Mouse (Mus musculus) limb, embryonic 13.5 days (tissue): Measurements from ENCODE around the gene Fpgs. TPM values are rescaled to one million over a fixed set of nuclear protein-coding genes. Genes with fewer than 3 reads are reported as not detected.

Source experiments
- ATAC-seq: fragments of 200-750 bp; cut with Nextera tagmentation; 2 replicates; pipeline ENCODE4 v1.8.0; 2017; ENCODE audit warnings: low read depth, moderate number of reproducible peaks, moderate TSS enrichment; ENCODE audit not compliant: low FRiP score
- H3K27ac ChIP-seq: fragments of 300-500 bp; sonication (generic); 2 replicates; pipeline ENCODE4 v1.5.1; 2015; ENCODE audit warnings: inconsistent platforms, mild to moderate bottlenecking, moderate library complexity
- H3K27me3 ChIP-seq: fragments of 300-500 bp; sonication (generic); 2 replicates; pipeline ENCODE4 v1.6.1; 2015; ENCODE audit warnings: mild to moderate bottlenecking, inconsistent platforms
- H3K36me3 ChIP-seq: fragments of 300-500 bp; sonication (generic); 2 replicates; pipeline ENCODE4 v1.6.1; 2015; ENCODE audit warnings: inconsistent platforms, mild to moderate bottlenecking, moderate library complexity
- H3K4me1 ChIP-seq: fragments of 300-500 bp; sonication (generic); 2 replicates; pipeline ENCODE4 v1.6.1; 2015; ENCODE audit warnings: inconsistent platforms
- H3K4me2 ChIP-seq: fragments of 300-500 bp; sonication (generic); replicated peaks from 2 replicates; pipeline ENCODE4 v1.6.1; 2015; ENCODE audit warnings: inconsistent platforms, mild to moderate bottlenecking, moderate library complexity
- H3K4me3 ChIP-seq: fragments of 300-500 bp; sonication (generic); 2 replicates; pipeline ENCODE4 v1.5.1; 2015; ENCODE audit warnings: moderate library complexity, mild to moderate bottlenecking, inconsistent platforms
- H3K9ac ChIP-seq: fragments of 300-500 bp; sonication (generic); 2 replicates; pipeline ENCODE4 v1.6.1; 2015; ENCODE audit warnings: mild to moderate bottlenecking, inconsistent platforms
- H3K9me3 ChIP-seq: fragments of 300-500 bp; sonication (generic); 2 replicates; pipeline ENCODE4 v1.6.1; 2016; ENCODE audit warnings: inconsistent platforms
- WGBS: fragments of 180-500 bp; shearing (Covaris S2); methylation state at CpG from one replicate; pipeline ENCODE4 v1.1.7; 2015; 5-methylcytosine and 5-hydroxymethylcytosine counted together
- polyA plus RNA-seq: library from polyadenylated mRNA; unstranded; fragments of >200 nt; fragmentation: Nextera tagmentation; extraction: Ambion mirVana; gene quantifications from 2 replicates; pipeline ENCODE4 v1.2.1, GENCODE M21; 2015

Gene Fpgs
- polyA plus RNA-seq, 1 experiment from 2014 or later: 35.4 TPM

GRCm38 (mm10) chr2:32722581-32722980 lies 18.6 kb upstream of the Fpgs start:
- no peak overlapping the region for H3K4me2 ChIP-seq

GRCm38 (mm10) chr2:32722046-32722445 lies 18.1 kb upstream of the Fpgs start:
- no peaks in the 10 kb centered on the region for H3K9me3 ChIP-seq
- no peaks in the 10 kb centered on the region for H3K36me3 ChIP-seq
- no peak overlapping the region; the same call in 1 of the 2 replicates for H3K9ac ChIP-seq
- WGBS: 61% methylated on average over 6 of the region's 6 CpGs
- peaks cover 25% of the 10 kb centered on the region for H3K4me1 ChIP-seq
- H3K27ac ChIP-seq: no peak overlapping the region
- H3K4me3 ChIP-seq: no peak overlapping the region
- no peaks in the 10 kb centered on the region for H3K27me3 ChIP-seq
- peak overlapping the region; percentile 44 for H3K4me2 ChIP-seq
- ATAC-seq: no peak

More at GRCm38 (mm10) chr2:32722581-32722980, 18.6 kb upstream of the Fpgs start:
- Histone ChIP-seq H3K36me3 (no peaks in the 10 kb centered on the region), H3K27me3 (no peaks in the 10 kb centered on the region), H3K9me3 (no peaks in the 10 kb centered on the region), H3K4me3 (no peak overlapping the region), H3K27ac (no peak overlapping the region), H3K4me1 (peaks cover 26% of the 10 kb centered on the region), H3K9ac (no peak overlapping the region)
- ATAC-seq: no peak
- WGBS: 67% methylated on average over 3 of the region's 3 CpGs

GRCm38 (mm10) chr2:32720681-32721229 lies 16.8 kb upstream of the Fpgs start, which contains the start of gene Sh2d3c:
Sh2d3c (plus strand) TSS chr2:32721055.
- 0 out of 2 replicates have a peak, but pooled peaks have one; percentile 12 for ATAC-seq
- WGBS: 47% methylated on average over 8 of the region's 8 CpGs
- peak within 1 kb of the TSS; percentile 43 for H3K9ac ChIP-seq
- peak within 1 kb of the TSS; percentile 44 for H3K4me2 ChIP-seq
- H3K36me3 ChIP-seq: no peaks in the 10 kb centered on the region
- no peaks in the 10 kb centered on the region for H3K27me3 ChIP-seq
- peaks cover 23% of the 10 kb centered on the region for H3K4me1 ChIP-seq
- no peaks in the 10 kb centered on the region for H3K9me3 ChIP-seq
- H3K4me3 ChIP-seq: peak within 1 kb of the TSS; percentile 18; the same call in 1 of the 2 replicates
- peak within 1 kb of the TSS; percentile 16; the same call in 1 of the 2 replicates for H3K27ac ChIP-seq

DNA sequence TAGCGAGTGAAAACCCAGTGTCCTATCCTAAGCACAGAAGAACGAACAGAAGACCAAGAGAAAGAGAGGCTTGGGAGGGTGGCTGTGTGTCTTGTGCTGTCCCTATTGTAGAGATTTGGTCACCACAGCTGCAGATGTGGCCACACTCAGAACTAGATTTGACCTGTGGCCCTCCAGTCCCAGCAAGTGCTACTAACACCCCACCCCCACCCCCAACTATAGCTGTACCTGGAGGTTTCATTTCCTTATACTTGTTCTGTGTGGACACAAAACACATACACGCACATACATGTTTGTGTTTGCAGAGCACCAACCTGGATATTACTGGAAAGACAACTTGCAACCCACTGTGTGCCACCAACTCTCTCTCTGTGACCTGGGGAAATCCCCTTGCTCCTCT lies 16.1 kb upstream of the Fpgs start:
- Histone ChIP-seq H3K9me3 (no peaks in the 10 kb centered on the region), H3K9ac (no peak overlapping the region), H3K4me2 (no peak overlapping the region), H3K4me1 (peaks cover 23% of the 10 kb centered on the region), H3K27ac (no peak overlapping the region), H3K4me3 (no peak overlapping the region), H3K36me3 (no peaks in the 10 kb centered on the region), H3K27me3 (no peaks in the 10 kb centered on the region)
- 90% methylated on average over 3 of the region's 3 CpGs for WGBS
- no peak for ATAC-seq

DNA sequence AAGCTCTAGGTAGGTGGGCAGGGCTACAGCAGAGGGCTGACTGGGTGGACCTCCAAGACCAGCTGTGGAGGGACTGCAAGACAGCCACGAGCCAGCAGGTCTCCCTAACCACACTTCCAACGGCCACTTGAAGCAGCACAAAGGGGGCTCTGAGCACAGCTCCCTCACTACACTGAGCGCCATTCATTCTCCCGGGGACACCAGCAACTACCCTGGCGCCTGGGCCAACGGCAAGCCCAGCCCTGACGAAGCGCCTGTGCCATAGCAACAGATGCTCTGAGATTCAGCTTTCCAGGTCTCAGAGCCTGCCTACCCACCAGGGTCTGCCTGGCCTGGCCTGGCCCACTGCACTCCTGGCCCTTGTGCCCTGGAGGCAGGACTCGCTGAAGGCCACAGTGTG lies 14.8 kb upstream of the Fpgs start:
- no peak overlapping the region for H3K4me2 ChIP-seq
- H3K9me3 ChIP-seq: no peaks in the 10 kb centered on the region
- H3K9ac ChIP-seq: no peak overlapping the region
- peaks cover 33% of the 10 kb centered on the region for H3K4me1 ChIP-seq
- no peaks in the 10 kb centered on the region for H3K36me3 ChIP-seq
- WGBS: 55% methylated on average over 9 of the region's 9 CpGs
- peak; percentile 66; the same call in 1 of the 2 replicates for ATAC-seq
- peak overlapping the region; percentile 73 for H3K27ac ChIP-seq
- H3K4me3 ChIP-seq: no peak overlapping the region
- no peaks in the 10 kb centered on the region for H3K27me3 ChIP-seq

- H3K4me2 ChIP-seq: no peak overlapping the region
- no peaks in the 10 kb centered on the region for H3K27me3 ChIP-seq
- H3K9me3 ChIP-seq: no peaks in the 10 kb centered on the region
- H3K36me3 ChIP-seq: peaks cover 16% of the 10 kb centered on the region
- ATAC-seq: no peak
- WGBS: 46% methylated on average over 4 of the region's 4 CpGs
- H3K27ac ChIP-seq: no peak overlapping the region
- no peak overlapping the region for H3K4me3 ChIP-seq
- no peak overlapping the region for H3K9ac ChIP-seq
- H3K4me1 ChIP-seq: peaks cover 25% of the 10 kb centered on the region
Measured at GRCm38 (mm10) chr2:32714987-32715425, 11.1 kb upstream of the Fpgs start.

- H3K4me1 ChIP-seq: peaks cover 25% of the 10 kb centered on the region
- no peaks in the 10 kb centered on the region for H3K9me3 ChIP-seq
- peak overlapping the region; percentile 77; the same call in 1 of the 2 replicates for H3K4me3 ChIP-seq
- H3K36me3 ChIP-seq: peaks cover 23% of the 10 kb centered on the region
- peak overlapping the region; percentile 97 for H3K27ac ChIP-seq
- no peak for ATAC-seq
- 47% methylated on average over 11 of the region's 11 CpGs for WGBS
- H3K9ac ChIP-seq: peak overlapping the region; percentile 55
- peak overlapping the region; percentile 79; the same call in 1 of the 2 replicates for H3K4me2 ChIP-seq
- no peaks in the 10 kb centered on the region for H3K27me3 ChIP-seq
Measured at GRCm38 (mm10) chr2:32714117-32714986, 10.4 kb upstream of the Fpgs start.

- Histone ChIP-seq H3K27me3 (no peaks in the 10 kb centered on the region), H3K36me3 (peaks cover 34% of the 10 kb centered on the region), H3K4me1 (peaks cover 21% of the 10 kb centered on the region), H3K9ac (peak within 1 kb of the TSS; percentile 89), H3K4me3 (peak within 1 kb of the TSS; percentile 77), H3K9me3 (no peaks in the 10 kb centered on the region), H3K27ac (peak within 1 kb of the TSS; percentile 97), H3K4me2 (peak within 1 kb of the TSS; percentile 79)
- under 1% methylated on average over 56 of the region's 79 CpGs for whole genome bisulfite sequencing
- ATAC-seq: peak; percentile 85
Measured at GRCm38 (mm10) chr2:32712934-32713817, 9.2 kb upstream of the Fpgs start, which contains the start of gene Cdk9. Cdk9 (minus strand) TSS chr2:32713076.

- ATAC-seq: peak; percentile 88
- H3K27me3 ChIP-seq: no peaks in the 10 kb centered on the region
- 2% methylated on average over 37 of the region's 44 CpGs for WGBS
Measured at GRCm38 (mm10) chr2:32712586-32712933, 8.6 kb upstream of the Fpgs start.

DNA sequence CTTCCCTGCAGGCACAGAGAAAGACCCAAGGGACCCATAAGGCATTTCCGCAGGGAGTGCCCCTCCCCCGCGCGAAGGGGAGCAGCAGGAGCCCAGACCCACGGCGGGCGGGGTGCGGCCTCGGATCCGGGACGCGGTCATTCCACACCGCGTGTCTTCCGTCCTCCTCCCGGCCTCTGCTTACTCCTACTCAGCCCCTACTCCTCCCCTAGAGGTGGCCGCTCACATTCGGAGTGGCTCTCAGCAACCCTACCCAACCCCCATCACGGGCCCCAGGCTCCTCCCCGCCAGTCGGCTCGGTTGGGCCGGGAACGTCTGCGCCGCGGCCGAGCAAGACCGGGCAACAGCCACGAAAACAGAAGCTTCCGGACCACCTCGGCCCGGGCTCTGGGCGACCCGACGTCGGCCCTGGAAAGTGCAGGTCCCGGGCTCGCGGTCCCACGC lies 8.2 kb upstream of the Fpgs start:
- Histone ChIP-seq H3K4me3 (peak overlapping the region; percentile 77), H3K9ac (peak overlapping the region; percentile 89), H3K9me3 (no peaks in the 10 kb centered on the region), H3K4me2 (peak overlapping the region; percentile 79), H3K27me3 (no peaks in the 10 kb centered on the region), H3K4me1 (peaks cover 21% of the 10 kb centered on the region), H3K36me3 (peaks cover 45% of the 10 kb centered on the region), H3K27ac (peak overlapping the region; percentile 97)
- peak; percentile 62 for ATAC-seq
- under 1% methylated on average over 41 of the region's 41 CpGs for WGBS

More at GRCm38 (mm10) chr2:32712586-32712933, 8.6 kb upstream of the Fpgs start:
- Histone ChIP-seq H3K4me1 (peaks cover 21% of the 10 kb centered on the region), H3K27ac (peak overlapping the region; percentile 97), H3K9ac (peak overlapping the region; percentile 89), H3K9me3 (no peaks in the 10 kb centered on the region), H3K36me3 (peaks cover 41% of the 10 kb centered on the region), H3K4me2 (peak overlapping the region; percentile 79), H3K4me3 (peak overlapping the region; percentile 77)

GRCm38 (mm10) chr2:32711301-32712056 lies 7.5 kb upstream of the Fpgs start:
- Histone ChIP-seq H3K9me3 (no peaks in the 10 kb centered on the region), H3K4me3 (peak overlapping the region; percentile 77), H3K4me2 (peak overlapping the region; percentile 79), H3K36me3 (peaks cover 51% of the 10 kb centered on the region), H3K27ac (peak overlapping the region; percentile 97), H3K4me1 (peaks cover 21% of the 10 kb centered on the region), H3K27me3 (no peaks in the 10 kb centered on the region), H3K9ac (peak overlapping the region; percentile 89)
- WGBS: 24% methylated on average over 9 of the region's 9 CpGs
- no peak for ATAC-seq
